Mouse (Mus musculus): Measurements from ENCODE around the gene Vmn1r143. TPM values are rescaled to one million over a fixed set of nuclear protein-coding genes. Genes with fewer than 3 reads are reported as not detected.

The Vmn1r143 gene
- not detected for total RNA-seq (2023)

DNA sequence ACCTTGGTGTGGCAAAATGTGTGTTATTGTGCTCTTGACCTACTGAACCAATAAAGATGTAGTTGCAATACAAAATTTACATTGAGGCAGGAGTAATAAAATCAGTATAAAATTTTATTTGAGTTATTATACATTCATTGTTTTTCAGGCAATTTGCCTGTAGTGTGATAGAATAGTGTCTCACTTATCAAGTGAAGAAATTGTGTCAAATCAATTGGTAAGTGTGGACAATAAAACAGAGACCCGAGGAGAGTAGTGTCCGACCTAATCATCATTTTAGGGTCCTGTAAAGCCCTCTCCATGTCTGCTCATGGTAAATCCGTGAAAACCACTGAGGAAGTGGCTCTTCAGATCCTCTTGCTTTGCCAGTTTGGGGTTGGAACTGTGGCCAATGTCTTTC, at the start of gene Vmn1r143:
Gene Vmn1r143, plus strand, starts transcription at position 301 of the 400 bp plus-strand sequence.

DNA sequence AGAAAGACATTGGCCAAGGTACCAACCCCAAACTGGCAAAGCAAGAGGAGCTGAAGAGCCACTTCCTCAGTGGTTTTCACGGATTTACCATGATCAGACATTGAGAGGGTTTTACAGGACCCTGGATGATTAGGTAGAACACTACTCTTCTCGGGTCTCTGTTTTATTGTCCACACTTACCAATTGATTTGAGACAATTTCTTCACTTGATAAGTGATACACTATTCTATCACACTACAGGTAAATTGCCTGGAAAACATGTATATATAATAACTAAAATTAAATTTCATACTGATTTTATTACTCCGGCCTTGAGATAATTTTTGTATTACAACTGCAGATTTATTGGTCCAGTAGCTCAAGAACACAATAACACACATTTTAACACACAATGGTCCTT, 25.2 kb upstream of the Vmn1r143 start, which contains the start of gene Vmn1r142:
Gene Vmn1r142, minus strand, starts transcription at position 101 of the 400 bp plus-strand sequence.

GRCm38 (mm10) chr7:22201164-22201563, 12.0 kb downstream of the Vmn1r143 start, which contains the start of gene Gm8653:
Gm8653 (minus strand) TSS chr7:22201264.

DNA sequence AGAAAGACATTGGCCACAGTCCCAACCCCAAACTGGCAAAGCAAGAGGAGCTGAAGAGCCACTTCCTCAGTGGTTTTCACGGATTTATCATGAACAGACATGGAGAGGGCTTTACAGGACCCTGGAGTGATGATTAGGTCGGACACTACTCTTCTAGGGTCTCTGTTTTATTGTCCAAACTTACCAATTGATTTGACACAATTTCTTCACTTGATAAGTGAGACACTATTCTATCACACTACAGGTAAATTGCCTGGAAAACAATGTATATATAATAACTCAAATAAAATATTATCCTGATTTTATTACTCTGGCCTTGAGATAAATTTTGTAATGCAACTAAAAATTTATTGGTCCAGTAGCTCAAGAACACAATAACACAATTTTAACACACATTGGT, 40.2 kb downstream of the Vmn1r143 start, which contains the start of gene Gm8453:
Gene Gm8453, minus strand, starts transcription at position 101 of the 400 bp plus-strand sequence.

Other genes starting within 250 kb of the Vmn1r143 start
- gene Vmn1r137, start 194.8 kb upstream of the Vmn1r143 start, total RNA-seq (2023): not detected
- not detected for gene Vmn1r138, start 160.5 kb upstream of the Vmn1r143 start, total RNA-seq (2023)
- not detected for gene Gm6176, start 133.1 kb upstream of the Vmn1r143 start, total RNA-seq (2023)
- not detected for gene Vmn1r139, start 120.3 kb upstream of the Vmn1r143 start, total RNA-seq (2023)
- gene Gm16451, start 71.1 kb upstream of the Vmn1r143 start, total RNA-seq (2023): not detected
- gene Gm10666, start 54.6 kb upstream of the Vmn1r143 start, total RNA-seq (2023): not detected
- not detected for gene Vmn1r142, start 25.3 kb upstream of the Vmn1r143 start, total RNA-seq (2023)
- gene Gm8653, start 11.9 kb downstream of the Vmn1r143 start, total RNA-seq (2023): not detected
- gene Gm8453, start 40.1 kb downstream of the Vmn1r143 start, total RNA-seq (2023): not detected
- not detected for gene Gm4187, start 140.3 kb downstream of the Vmn1r143 start, total RNA-seq (2023)
- not detected for gene Gm8660, start 181.7 kb downstream of the Vmn1r143 start, total RNA-seq (2023)
- not detected for gene Vmn1r148, start 224.2 kb downstream of the Vmn1r143 start, total RNA-seq (2023)
- gene Vmn1r149, start 248.9 kb downstream of the Vmn1r143 start, total RNA-seq (2023): not detected